Mouse (Mus musculus) forebrain, postnatal 0 days (tissue): Measurements from ENCODE around the gene Glt28d2. TPM values are rescaled to one million over a fixed set of nuclear protein-coding genes. Genes with fewer than 3 reads are reported as not detected.

ENCODE experiments used
- ATAC-seq: fragments of 200-750 bp; cut with Nextera tagmentation; 2 replicates; pipeline ENCODE4 v1.8.0; 2017; ENCODE audit warnings: mild to moderate bottlenecking, moderate library complexity
- DNase-seq: peaks from one replicate; pipeline ENCODE4 v3.0.0-alpha.2; 2015
- H3K27ac ChIP-seq: fragments of 300-500 bp; sonication (generic); 2 replicates; pipeline ENCODE4 v1.5.1; 2014; ENCODE audit warnings: low read depth, mild to moderate bottlenecking, antibody characterized with exemption, low read length, moderate library complexity, mixed read lengths
- H3K27me3 ChIP-seq: fragments of 300-500 bp; sonication (generic); 2 replicates; pipeline ENCODE4 v1.6.1; 2014; ENCODE audit warnings: mild to moderate bottlenecking, low read length, mixed read lengths; ENCODE audit not compliant: insufficient read depth
- H3K36me3 ChIP-seq: fragments of 300-500 bp; sonication (generic); 2 replicates; pipeline ENCODE4 v1.6.1; 2014; ENCODE audit warnings: mild to moderate bottlenecking, moderate library complexity; ENCODE audit not compliant: insufficient read depth
- H3K4me1 ChIP-seq: fragments of 300-500 bp; sonication (generic); 2 replicates; pipeline ENCODE4 v1.6.1; 2014; ENCODE audit warnings: antibody characterized with exemption; ENCODE audit not compliant: insufficient read depth
- H3K4me2 ChIP-seq: fragments of 300-500 bp; sonication (generic); 2 replicates; pipeline ENCODE4 v1.6.1; 2014; ENCODE audit warnings: low read depth, mild to moderate bottlenecking, moderate library complexity
- H3K4me3 ChIP-seq: fragments of 300-500 bp; sonication (generic); 2 replicates; pipeline ENCODE4 v1.5.1; 2014; ENCODE audit warnings: low read depth, low read length, mixed read lengths
- H3K9ac ChIP-seq: fragments of 300-500 bp; sonication (generic); 2 replicates; pipeline ENCODE4 v1.6.1; 2014; ENCODE audit warnings: mild to moderate bottlenecking
- H3K9me3 ChIP-seq: fragments of 300-500 bp; sonication (generic); 2 replicates; pipeline ENCODE4 v1.6.1; 2016; ENCODE audit warnings: low read length
- CTCF ChIP-seq: sonication (generic); IDR thresholded peaks from 2 replicates; pipeline ENCODE4 v1.5.1; 2016; ENCODE audit warnings: antibody characterized with exemption, control low read depth, low read depth
- WGBS: fragments of 180-500 bp; shearing (Covaris S2); extraction: QIAGEN DNeasy Blood & Tissue Kit; methylation state at CpG from one replicate; pipeline ENCODE4 v1.1.7; 2014; 5-methylcytosine and 5-hydroxymethylcytosine counted together
- polyA plus RNA-seq: library from polyadenylated mRNA; unstranded; fragments of >200 nt; fragmentation: Nextera tagmentation; extraction: Ambion mirVana; gene quantifications from 2 replicates; pipeline ENCODE4 v1.2.1, GENCODE M21; 2015
- total RNA-seq: library from RNA; depleted of rRNA; stranded (reverse); fragments of >200 nt; gene quantifications from 2 replicates; pipeline ENCODE4 v1.2.3, GENCODE M21; 2014

Gene Glt28d2
- total and polyA plus RNA-seq, 2 experiments from 2014 or later = 1.1 TPM

GRCm38 (mm10) chr3:85880068-85880467, 7.2 kb downstream of the Glt28d2 start:
- H3K4me2 ChIP-seq = no peak overlapping the region
- H3K9me3 ChIP-seq = no peaks in the 10 kb centered on the region
- no peak overlapping the region for H3K9ac ChIP-seq

GRCm38 (mm10) chr3:85878911-85879310, 8.4 kb downstream of the Glt28d2 start:
- ATAC-seq = no peak

More at GRCm38 (mm10) chr3:85880068-85880467, 7.2 kb downstream of the Glt28d2 start:
- WGBS = 91% methylated on average over 8 of the region's 8 CpGs
- no peaks in the 10 kb centered on the region for H3K27me3 ChIP-seq
- no peak for DNase-seq
- ATAC-seq = no peak
- no peaks in the 10 kb centered on the region for H3K4me1 ChIP-seq
- no peak overlapping the region for H3K27ac ChIP-seq
- no peaks in the 10 kb centered on the region for H3K36me3 ChIP-seq
- no peak overlapping the region for H3K4me3 ChIP-seq
- TF ChIP-seq CTCF = no peak

GRCm38 (mm10) chr3:85863996-85864395, 23.3 kb downstream of the Glt28d2 start:
- Histone ChIP-seq H3K27me3 (no peaks in the 10 kb centered on the region), H3K27ac (no peak overlapping the region), H3K36me3 (no peaks in the 10 kb centered on the region), H3K4me1 (no peaks in the 10 kb centered on the region), H3K9ac (no peak overlapping the region), H3K4me2 (no peak overlapping the region), H3K4me3 (no peak overlapping the region), H3K9me3 (no peaks in the 10 kb centered on the region)
- TF ChIP-seq CTCF = no peak
- DNase-seq (no peak), ATAC-seq (no peak)
- 31% methylated on average over 3 of the region's 3 CpGs for WGBS

More at GRCm38 (mm10) chr3:85878911-85879310, 8.4 kb downstream of the Glt28d2 start:
- Histone ChIP-seq H3K27ac (no peak overlapping the region), H3K9me3 (no peaks in the 10 kb centered on the region), H3K4me2 (no peak overlapping the region), H3K4me3 (no peak overlapping the region), H3K9ac (no peak overlapping the region), H3K36me3 (no peaks in the 10 kb centered on the region), H3K4me1 (no peaks in the 10 kb centered on the region), H3K27me3 (no peaks in the 10 kb centered on the region)
- TF ChIP-seq CTCF = no peak
- no peak for DNase-seq
- 64% methylated on average over 5 of the region's 5 CpGs for WGBS

- DNase-seq (no peak), ATAC-seq (no peak)
- WGBS = 89% methylated on average over 2 of the region's 2 CpGs
- no peaks in the 10 kb centered on the region for H3K36me3 ChIP-seq
- H3K27ac ChIP-seq = no peak overlapping the region
- no peak overlapping the region for H3K4me2 ChIP-seq
- no peaks in the 10 kb centered on the region for H3K4me1 ChIP-seq
- no peaks in the 10 kb centered on the region for H3K9me3 ChIP-seq
- no peak overlapping the region for H3K9ac ChIP-seq
- TF ChIP-seq CTCF = no peak
- H3K27me3 ChIP-seq = no peaks in the 10 kb centered on the region
- no peak overlapping the region for H3K4me3 ChIP-seq
These were observed 24.4 kb downstream of the Glt28d2 start for GRCm38 (mm10) chr3:85862886-85863285.

- Histone ChIP-seq H3K27me3 (no peaks in the 10 kb centered on the region), H3K9ac (no peak overlapping the region), H3K9me3 (no peaks in the 10 kb centered on the region), H3K4me2 (no peak overlapping the region), H3K27ac (no peak overlapping the region), H3K4me1 (no peaks in the 10 kb centered on the region), H3K36me3 (no peaks in the 10 kb centered on the region), H3K4me3 (no peak overlapping the region)
- TF ChIP-seq CTCF = no peak
- WGBS = 89% methylated on average over 5 of the region's 5 CpGs
- no peak for DNase-seq
- no peak for ATAC-seq
These were observed 26.3 kb downstream of the Glt28d2 start for GRCm38 (mm10) chr3:85860996-85861395.

GRCm38 (mm10) chr3:85859311-85859710, 28.0 kb downstream of the Glt28d2 start:
- no peak for TF ChIP-seq CTCF
- no peaks in the 10 kb centered on the region for H3K36me3 ChIP-seq
- H3K27me3 ChIP-seq = no peaks in the 10 kb centered on the region
- H3K4me3 ChIP-seq = no peak overlapping the region
- DNase-seq (no peak), ATAC-seq (no peak)
- no peak overlapping the region for H3K4me2 ChIP-seq
- peaks cover 7% of the 10 kb centered on the region; the same call in 1 of the 2 replicates for H3K4me1 ChIP-seq
- H3K9me3 ChIP-seq = no peaks in the 10 kb centered on the region
- no peak overlapping the region for H3K27ac ChIP-seq
- 64% methylated on average over 6 of the region's 6 CpGs for WGBS
- H3K9ac ChIP-seq = no peak overlapping the region

GRCm38 (mm10) chr3:85858140-85859135, 28.9 kb downstream of the Glt28d2 start:
- Histone ChIP-seq H3K4me3 (no peak overlapping the region), H3K9me3 (no peaks in the 10 kb centered on the region), H3K4me2 (no peak overlapping the region), H3K27ac (no peak overlapping the region), H3K9ac (no peak overlapping the region), H3K27me3 (no peaks in the 10 kb centered on the region), H3K4me1 (peaks cover 7% of the 10 kb centered on the region; the same call in 1 of the 2 replicates), H3K36me3 (no peaks in the 10 kb centered on the region)
- ATAC-seq (no peak), DNase-seq (no peak)
- WGBS = 73% methylated on average over 11 of the region's 11 CpGs
- TF ChIP-seq CTCF = no peak
